Mouse (Mus musculus) liver, adult 2 months (tissue): ENCODE measurements around the gene Evl. TPM values are rescaled to one million over a fixed set of nuclear protein-coding genes. Genes with fewer than 3 reads are reported as not detected.

Experiments used
- DNase-seq: peaks from one replicate; pipeline ENCODE4 v3.0.0-alpha.2; 2011; ENCODE audit warnings: low read depth, low spot score; ENCODE audit errors: extremely low read depth
- H3K27ac ChIP-seq: fragments of 200-500 bp; replicated peaks from 2 replicates; pipeline ENCODE4 v1.5.1; 2012; ENCODE audit warnings: low read depth, mild to moderate bottlenecking, control low read depth, inconsistent platforms, low read length; ENCODE audit not compliant: insufficient read depth
- H3K27me3 ChIP-seq: fragments of 200-500 bp; 2 replicates; pipeline ENCODE4 v1.6.1; 2012; ENCODE audit warnings: mild to moderate bottlenecking, moderate library complexity, low read length, inconsistent platforms; ENCODE audit not compliant: control insufficient read depth, insufficient read depth
- H3K36me3 ChIP-seq: fragments of 200-500 bp; 2 replicates; pipeline ENCODE4 v1.6.1; 2012; ENCODE audit warnings: low read length, inconsistent platforms; ENCODE audit not compliant: control insufficient read depth, insufficient read depth
- H3K4me1 ChIP-seq: fragments of 200-500 bp; 2 replicates; pipeline ENCODE4 v1.6.1; 2011; ENCODE audit warnings: low read length; ENCODE audit not compliant: control insufficient read depth, insufficient read depth
- H3K4me3 ChIP-seq: fragments of 200-500 bp; 2 replicates; pipeline ENCODE4 v1.5.1; 2011; ENCODE audit warnings: low read depth, mild to moderate bottlenecking, control low read depth, low read length, moderate library complexity; ENCODE audit not compliant: insufficient read depth
- H3K79me2 ChIP-seq: fragments of 200-500 bp; 2 replicates; pipeline ENCODE4 v1.6.1; 2012; ENCODE audit warnings: inconsistent platforms, mild to moderate bottlenecking, low read length, moderate library complexity; ENCODE audit not compliant: control insufficient read depth, insufficient read depth
- H3K9ac ChIP-seq: fragments of 200-500 bp; 2 replicates; pipeline ENCODE4 v1.6.1; 2012; ENCODE audit warnings: low read depth, mild to moderate bottlenecking, control low read depth, inconsistent platforms, low read length
- CTCF ChIP-seq: fragments of 200-500 bp; IDR thresholded peaks from 2 replicates; pipeline ENCODE4 v1.5.1; 2011; ENCODE audit warnings: low read depth, low read length, control low read depth
- POLR2A ChIP-seq: fragments of 200-500 bp; IDR thresholded peaks from 2 replicates; pipeline ENCODE4 v1.6.1; 2011; ENCODE audit warnings: low read length, control low read depth; ENCODE audit not compliant: insufficient read depth; ENCODE audit errors: extremely low read depth
- whole genome bisulfite sequencing: fragments of 180-500 bp; shearing (Covaris S2); methylation state at CpG from one replicate; pipeline ENCODE4 v1.1.7; 2018; 5-methylcytosine and 5-hydroxymethylcytosine counted together
- polyA plus RNA-seq: library from polyadenylated mRNA; depleted of rRNA; stranded (reverse); fragments of >200 nt; gene quantifications from 2 replicates; pipeline ENCODE4 v1.2.3, GENCODE M21; 2012
- total RNA-seq: library from RNA; depleted of rRNA; stranded (reverse); fragments of >200 nt; gene quantifications from 2 replicates; pipeline ENCODE4 v1.2.3, GENCODE M21; 2014

Gene Evl
- total and polyA plus RNA-seq, 2 experiments: 5.3 to 6.9 TPM

DNA sequence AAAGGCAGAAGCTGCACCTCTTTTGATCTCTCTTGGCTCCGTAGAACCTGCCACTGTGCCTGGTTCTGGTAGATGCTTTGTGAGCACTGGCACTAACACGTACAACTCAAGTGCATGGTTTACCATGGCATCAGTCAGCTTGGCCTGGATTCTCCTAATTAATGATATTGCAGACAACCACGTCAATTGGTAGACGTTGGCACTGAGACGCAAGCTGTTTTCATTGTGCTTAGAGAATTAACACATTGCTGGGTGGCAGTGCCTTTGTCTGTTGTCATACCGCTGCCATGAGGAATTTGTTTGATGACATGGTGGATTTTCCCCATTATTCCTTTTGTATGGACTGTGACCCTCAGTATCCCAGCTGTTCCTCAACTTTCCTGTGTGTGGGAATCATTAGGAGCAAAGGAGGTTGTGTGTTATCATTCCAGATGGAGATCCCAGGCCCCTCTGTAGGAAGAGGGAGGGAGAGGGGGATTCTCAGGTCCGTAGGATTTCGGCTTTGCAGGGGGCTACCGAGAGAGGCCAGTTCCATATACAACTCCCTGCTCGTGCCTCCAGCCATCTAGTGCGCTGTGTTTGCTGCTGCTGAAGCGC lies 10.5 kb downstream of the Evl start:
- H3K4me1 ChIP-seq: no peaks in the 10 kb centered on the region
- no peaks in the 10 kb centered on the region for H3K79me2 ChIP-seq
- H3K27ac ChIP-seq: no peak overlapping the region
- 88% methylated on average over 12 of the region's 12 CpGs for WGBS
- no peak overlapping the region for H3K9ac ChIP-seq
- H3K36me3 ChIP-seq: no peaks in the 10 kb centered on the region
- no peak for TF ChIP-seq CTCF
- no peak for TF ChIP-seq POLR2A
- no peak for DNase-seq
- H3K4me3 ChIP-seq: no peak overlapping the region
- no peaks in the 10 kb centered on the region for H3K27me3 ChIP-seq

DNA sequence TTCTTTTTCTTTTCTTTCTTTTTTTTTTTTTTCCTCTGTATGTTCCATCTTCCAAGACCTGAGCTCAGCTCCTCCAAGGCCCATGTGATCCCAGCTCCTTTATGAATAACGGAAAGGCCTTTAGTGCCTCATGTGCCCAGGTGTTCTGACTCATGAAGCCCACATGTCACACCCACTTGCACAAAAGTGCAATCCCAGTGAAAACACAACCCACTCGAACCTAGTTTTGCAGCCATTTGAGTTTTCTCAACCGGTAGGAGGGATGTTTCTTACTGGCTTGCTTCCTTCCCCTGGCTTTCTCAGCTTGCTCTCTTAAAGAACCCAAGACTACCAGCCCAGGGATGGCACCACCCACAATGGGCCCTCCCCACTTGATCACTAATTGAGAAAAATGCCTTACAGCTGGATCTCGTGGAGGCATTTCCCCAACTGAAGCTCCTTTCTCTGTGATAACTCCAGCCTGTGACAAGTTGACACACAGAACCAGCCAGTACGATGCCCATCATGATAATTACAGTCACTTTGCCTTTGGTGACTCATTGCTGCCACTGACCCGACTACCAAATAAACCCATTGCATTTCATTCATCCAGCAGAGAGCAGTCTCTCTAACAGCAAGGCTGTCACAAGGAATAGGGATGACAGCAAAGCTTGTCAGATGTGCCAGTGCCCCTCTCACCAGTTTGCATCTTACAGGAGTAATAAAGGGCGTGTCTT lies 24.8 kb downstream of the Evl start:
- Histone ChIP-seq H3K36me3 (no peaks in the 10 kb centered on the region), H3K4me3 (no peak overlapping the region), H3K79me2 (no peaks in the 10 kb centered on the region), H3K9ac (no peak overlapping the region), H3K27me3 (no peaks in the 10 kb centered on the region), H3K4me1 (no peaks in the 10 kb centered on the region), H3K27ac (no peak overlapping the region)
- no peak for TF ChIP-seq POLR2A
- TF ChIP-seq CTCF: no peak
- no peak for DNase-seq
- 83% methylated on average over 7 of the region's 7 CpGs for WGBS

DNA sequence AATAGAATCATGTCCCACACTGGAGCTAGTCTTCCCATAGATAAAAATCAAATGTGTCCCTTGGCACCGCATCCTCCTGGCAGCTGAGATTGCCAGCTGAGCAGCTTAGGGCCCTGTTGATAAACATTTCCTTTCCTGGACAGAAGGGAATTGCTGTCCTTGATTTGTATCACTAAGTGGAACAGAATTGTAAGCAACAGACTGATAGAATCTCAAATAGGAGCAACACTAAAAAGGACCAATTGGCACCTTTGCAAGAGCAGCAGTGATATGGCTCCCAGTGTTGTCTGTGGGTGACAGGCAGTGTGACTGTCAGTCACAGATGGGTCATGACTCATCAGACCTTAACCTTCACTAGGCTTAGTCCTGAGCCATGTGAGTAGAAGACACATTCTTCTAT lies 29.3 kb downstream of the Evl start:
- Histone ChIP-seq H3K27me3 (no peaks in the 10 kb centered on the region), H3K4me3 (no peak overlapping the region), H3K4me1 (no peaks in the 10 kb centered on the region), H3K36me3 (no peaks in the 10 kb centered on the region), H3K79me2 (no peaks in the 10 kb centered on the region), H3K27ac (no peak overlapping the region), H3K9ac (no peak overlapping the region)
- no peak for TF ChIP-seq POLR2A
- TF ChIP-seq CTCF: no peak
- 79% methylated on average over 1 of the region's 1 CpGs for WGBS
- DNase-seq: no peak

DNA sequence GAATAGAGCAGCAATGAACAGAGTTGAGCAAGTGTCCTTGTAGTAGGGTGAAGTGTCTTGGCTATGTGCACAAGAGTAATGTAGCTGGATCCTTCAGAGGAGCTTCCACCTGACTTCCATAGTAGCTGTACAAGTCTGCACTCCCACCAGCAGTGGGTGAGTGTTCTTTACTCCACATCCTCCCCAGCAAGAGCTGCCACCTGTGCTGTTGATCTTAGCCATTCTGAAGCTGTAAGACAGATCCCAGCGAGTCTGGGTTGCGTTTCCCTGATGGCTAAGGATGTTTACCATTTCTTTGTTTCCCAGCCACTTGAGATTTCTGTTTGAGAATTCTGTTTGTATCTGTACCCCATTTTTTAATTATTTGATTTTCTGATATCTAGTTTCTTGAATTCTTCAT lies 35.6 kb downstream of the Evl start:
- H3K27me3 ChIP-seq: no peaks in the 10 kb centered on the region
- no peaks in the 10 kb centered on the region for H3K36me3 ChIP-seq
- WGBS: 83% methylated on average over 2 of the region's 2 CpGs
- DNase-seq: no peak
- H3K4me3 ChIP-seq: no peak overlapping the region
- TF ChIP-seq POLR2A: no peak
- no peak for TF ChIP-seq CTCF
- no peaks in the 10 kb centered on the region for H3K79me2 ChIP-seq
- no peak overlapping the region for H3K9ac ChIP-seq
- no peaks in the 10 kb centered on the region for H3K4me1 ChIP-seq
- no peak overlapping the region for H3K27ac ChIP-seq

DNA sequence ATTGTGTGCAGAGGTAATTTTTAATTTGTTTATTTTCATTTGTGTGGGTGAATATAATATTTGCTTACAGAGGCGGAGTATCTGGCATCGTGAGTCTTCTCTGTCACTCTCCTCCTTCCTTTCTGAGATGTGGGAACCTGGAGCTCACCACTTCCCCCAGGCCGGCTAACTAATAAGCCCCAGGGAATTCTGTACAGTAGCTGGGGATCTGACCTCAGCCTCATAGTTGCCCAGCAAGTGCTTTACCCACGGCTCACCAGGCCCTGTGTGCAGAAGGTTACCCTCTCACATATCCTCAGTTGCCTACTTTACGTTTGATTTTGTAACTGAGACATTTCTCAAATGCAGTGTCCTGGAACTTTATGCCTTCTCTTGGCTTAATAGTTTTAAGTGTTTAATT lies 37.1 kb downstream of the Evl start:
- H3K79me2 ChIP-seq: no peaks in the 10 kb centered on the region
- WGBS: 82% methylated on average over 5 of the region's 5 CpGs
- H3K4me1 ChIP-seq: no peaks in the 10 kb centered on the region
- H3K27me3 ChIP-seq: no peaks in the 10 kb centered on the region
- TF ChIP-seq CTCF (no peak), POLR2A (no peak)
- no peak overlapping the region for H3K4me3 ChIP-seq
- no peak overlapping the region for H3K9ac ChIP-seq
- H3K27ac ChIP-seq: no peak overlapping the region
- no peak for DNase-seq
- no peaks in the 10 kb centered on the region for H3K36me3 ChIP-seq

DNA sequence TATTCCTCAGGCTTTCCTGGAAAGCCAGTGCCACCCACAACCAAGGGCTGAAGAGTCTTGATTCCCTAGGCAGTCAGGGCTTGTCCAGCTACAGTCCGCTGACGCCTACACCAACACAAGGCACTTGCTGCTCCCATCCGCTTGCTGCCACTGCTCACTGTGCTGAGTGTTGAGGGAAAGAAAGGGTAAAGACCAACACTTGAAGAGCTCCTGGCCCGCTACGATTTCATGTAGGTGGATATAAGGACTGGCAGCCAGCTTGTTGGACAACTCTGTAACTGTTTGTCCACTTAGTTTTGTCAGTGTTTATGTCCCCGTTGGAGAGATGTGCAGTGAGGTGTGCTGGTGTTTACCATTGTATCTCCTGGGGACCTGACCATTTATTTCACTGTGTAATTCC lies 38.3 kb downstream of the Evl start:
- Histone ChIP-seq H3K27me3 (no peaks in the 10 kb centered on the region), H3K36me3 (no peaks in the 10 kb centered on the region), H3K79me2 (no peaks in the 10 kb centered on the region), H3K4me3 (no peak overlapping the region), H3K4me1 (no peaks in the 10 kb centered on the region), H3K27ac (no peak overlapping the region), H3K9ac (no peak overlapping the region)
- 84% methylated on average over 6 of the region's 6 CpGs for WGBS
- DNase-seq: no peak
- TF ChIP-seq POLR2A (no peak), CTCF (no peak)
